Mouse (Mus musculus) 416B (cell line): ENCODE data around the gene Tspan4.

ENCODE experiments used
- DNase-seq: peaks from one replicate; pipeline ENCODE4 v3.0.0; 2011; ENCODE audit warnings: low read depth

Gene Tspan4

DNA sequence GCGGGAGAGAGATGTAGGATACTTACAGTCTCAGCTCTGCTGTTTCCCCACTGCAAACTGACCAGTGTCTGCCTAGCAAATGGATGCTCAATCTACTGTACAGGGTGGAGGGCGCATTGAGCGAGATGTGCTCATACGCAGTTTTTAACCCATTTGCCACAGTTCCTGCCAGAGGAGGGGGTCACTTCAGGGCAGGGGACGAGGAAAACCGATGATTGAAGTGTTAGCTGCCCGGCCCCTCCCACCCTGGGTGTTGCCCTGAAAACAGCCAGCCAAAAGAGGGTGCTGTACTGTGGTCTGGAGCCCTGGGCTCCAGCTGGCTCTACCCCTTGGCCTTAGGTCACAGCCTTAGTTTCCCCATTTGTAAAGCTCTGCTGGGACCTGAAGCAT is 1.9 kb downstream of the Tspan4 start:
- DNase-seq, result peak; percentile 83

DNA sequence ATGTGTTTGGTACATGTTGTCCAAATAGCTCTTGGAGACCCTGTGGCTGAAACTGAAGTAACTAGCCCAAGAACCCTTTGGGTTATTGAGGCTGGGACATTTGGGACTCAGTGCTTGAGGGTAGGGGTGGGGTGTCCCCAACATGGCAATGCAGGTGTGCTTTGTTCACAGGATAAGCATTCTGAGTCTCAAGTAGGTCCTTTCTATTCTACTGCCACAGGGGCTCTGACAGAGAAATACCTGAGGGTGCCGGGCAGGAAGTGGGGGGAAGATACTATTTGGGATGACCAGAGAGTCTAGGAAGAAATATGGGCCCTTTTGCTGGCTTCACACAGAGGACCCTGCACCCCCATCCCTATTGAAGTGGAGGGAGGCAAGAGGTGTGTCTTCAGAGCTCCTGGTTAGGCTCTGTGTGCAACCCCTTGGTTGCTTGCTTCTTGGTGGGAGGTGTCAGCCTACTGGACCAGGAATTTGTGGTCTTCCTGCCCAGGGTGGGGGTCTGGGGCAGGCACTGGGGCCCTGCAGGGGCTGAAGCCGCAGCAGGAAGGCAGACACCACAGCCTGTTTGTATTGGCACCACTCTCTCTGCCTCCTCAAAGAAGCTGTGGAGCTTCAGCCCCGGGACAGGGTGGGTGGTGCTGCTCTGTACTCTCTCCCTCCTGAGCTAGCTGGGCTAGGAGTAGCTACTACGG is 2.7 kb downstream of the Tspan4 start:
- DNase-seq, result peak; percentile 93

DNA sequence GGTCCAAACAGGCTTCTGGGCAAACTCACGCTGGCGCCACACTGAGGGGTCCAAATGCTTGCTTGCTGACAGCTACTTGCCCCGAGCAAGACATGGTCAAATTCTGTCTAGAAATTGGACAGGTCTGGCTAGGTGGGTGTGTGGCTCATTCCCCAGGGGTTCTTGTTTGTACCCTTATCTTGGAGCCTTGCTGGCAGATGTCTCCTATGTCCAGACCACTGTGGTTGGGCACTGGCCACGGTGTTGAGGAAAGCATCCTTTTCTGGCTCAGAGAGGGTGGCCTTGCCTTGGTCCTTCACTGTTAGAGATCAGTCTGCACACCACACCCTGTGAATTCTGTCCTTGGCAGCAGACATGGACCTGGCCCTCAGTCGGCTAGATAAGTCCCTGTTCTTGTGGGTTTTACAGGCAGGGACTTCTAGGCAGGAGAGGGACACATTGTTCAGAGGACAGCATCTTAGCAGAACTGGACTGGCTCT is 3.3 kb downstream of the Tspan4 start:
- peak; percentile 83 for DNase-seq

DNA sequence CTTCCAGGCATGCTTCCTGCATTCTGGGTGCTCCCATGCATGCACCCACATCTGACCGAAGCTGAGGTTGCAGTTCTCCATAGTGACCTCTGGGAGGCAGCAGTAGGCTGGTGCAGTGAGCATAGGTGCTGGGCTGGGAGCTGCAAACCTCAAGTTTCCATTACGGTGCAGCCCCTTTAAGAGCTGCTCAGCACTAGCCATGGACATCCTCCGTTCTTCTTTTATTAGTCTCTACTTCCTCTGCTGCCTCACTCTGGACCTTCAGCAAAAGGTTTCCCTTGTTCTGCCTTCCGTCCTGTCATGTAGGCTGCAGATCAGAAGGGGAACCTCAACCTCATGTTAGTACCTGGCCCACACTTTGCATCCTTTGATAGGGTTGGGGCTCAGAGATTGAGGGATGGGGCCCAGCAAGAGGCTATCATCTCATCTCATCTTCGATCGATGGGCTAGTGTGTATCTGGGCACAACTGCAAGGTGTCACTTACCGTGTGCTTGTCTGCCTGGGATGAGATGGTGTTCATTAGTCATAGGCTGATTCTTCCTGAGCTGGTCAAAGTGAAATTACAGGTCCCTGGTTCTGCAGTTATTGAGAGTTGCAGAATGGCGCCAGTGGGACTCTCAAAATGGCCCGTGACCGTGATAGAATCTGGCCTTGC is 5.9 kb downstream of the Tspan4 start:
- DNase-seq, result peak; percentile 87

DNA sequence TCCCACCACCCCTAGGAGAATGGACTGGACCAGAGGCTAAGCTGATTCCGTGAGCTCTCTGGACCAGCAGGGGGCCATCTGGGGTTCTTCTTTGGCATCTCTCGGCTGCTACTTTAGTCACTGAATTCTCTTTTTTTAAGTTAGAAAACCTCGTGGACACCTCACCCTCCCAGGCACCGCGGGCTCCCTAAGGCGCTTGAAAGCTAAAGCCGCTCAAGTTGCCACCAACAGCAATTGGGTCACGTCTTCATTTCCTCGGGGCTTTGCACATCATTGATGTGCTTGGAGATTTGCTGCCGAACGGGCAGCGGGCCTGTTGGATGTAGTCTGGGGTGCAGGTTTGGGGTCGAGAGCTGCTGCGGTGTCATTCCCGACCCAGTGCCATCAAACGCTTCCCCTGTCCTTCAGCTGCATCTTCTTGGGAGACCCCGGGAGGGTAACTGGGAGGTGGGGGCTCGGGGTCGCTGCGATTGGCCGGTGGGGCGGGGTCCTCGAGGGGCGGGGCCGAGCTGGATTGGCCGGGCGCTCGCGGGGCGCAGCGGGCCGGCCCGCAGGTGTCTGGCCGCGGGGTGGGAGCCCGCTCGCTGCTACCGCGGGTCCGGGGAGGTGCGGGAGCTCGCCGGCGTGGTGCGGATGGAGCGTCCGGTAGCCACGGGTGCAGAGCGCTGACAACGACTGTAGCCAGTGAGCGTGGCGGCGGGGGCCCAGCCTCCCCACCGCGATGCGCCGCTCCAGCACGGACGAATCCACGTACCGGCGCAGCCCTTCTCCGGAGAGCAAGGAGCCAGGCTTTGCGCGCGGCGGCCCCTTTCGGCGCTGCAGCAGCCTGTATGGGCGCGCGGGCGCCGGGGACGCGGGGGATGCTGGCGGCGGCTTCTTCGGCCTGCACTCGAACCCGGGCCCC is 6.7 kb downstream of the Tspan4 start:
- no peak for DNase-seq

DNA sequence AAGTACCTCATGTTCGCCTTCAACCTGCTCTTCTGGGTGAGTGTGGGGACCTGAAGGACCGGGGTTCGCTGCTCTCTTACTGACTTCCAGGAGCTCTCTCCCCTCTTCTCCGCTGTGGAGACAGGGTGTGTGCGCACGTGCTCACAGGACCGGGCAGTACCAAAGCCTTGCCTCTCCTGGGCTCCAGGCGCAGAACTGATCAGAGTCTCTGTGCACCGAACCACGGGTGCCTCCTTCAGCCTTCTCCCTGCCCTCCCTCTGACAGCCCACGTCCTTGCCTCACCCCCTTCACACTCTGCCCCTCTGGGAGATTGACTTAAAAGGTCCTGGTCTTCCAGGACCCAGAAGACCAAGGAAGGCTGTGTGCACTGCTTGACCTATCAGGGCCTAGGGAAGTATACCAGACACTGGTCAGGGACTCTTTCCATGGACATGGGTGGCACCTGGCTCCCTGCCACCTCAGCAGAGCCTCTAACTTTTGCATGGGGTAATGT is 7.5 kb downstream of the Tspan4 start:
- DNase-seq, result no peak

DNA sequence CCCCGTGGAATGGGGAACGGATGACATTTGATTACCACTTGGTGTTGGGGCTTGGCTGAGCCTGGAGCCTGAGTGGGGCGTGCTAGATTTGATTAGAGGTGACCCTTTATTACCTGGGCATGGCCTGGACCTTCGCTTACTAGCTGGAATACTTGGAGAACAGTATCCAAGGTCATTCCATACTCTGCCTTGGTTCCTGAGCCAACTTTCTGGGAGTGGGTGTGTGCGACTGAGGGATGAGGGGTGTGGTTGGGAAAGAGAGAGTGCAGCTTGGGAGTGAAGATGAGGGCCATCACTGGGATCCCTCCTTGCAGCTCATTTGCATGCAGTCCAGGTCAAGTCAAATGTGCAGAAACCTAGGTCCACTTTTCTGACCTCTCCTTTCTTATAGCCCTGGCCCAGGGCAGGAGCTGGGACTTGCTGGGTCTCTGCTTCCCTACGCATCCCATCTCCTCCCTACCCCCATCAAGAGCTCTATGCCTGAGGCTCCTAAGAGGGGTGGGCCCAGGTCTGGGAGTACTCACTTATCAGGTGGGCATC is 8.1 kb downstream of the Tspan4 start:
- no peak for DNase-seq

DNA sequence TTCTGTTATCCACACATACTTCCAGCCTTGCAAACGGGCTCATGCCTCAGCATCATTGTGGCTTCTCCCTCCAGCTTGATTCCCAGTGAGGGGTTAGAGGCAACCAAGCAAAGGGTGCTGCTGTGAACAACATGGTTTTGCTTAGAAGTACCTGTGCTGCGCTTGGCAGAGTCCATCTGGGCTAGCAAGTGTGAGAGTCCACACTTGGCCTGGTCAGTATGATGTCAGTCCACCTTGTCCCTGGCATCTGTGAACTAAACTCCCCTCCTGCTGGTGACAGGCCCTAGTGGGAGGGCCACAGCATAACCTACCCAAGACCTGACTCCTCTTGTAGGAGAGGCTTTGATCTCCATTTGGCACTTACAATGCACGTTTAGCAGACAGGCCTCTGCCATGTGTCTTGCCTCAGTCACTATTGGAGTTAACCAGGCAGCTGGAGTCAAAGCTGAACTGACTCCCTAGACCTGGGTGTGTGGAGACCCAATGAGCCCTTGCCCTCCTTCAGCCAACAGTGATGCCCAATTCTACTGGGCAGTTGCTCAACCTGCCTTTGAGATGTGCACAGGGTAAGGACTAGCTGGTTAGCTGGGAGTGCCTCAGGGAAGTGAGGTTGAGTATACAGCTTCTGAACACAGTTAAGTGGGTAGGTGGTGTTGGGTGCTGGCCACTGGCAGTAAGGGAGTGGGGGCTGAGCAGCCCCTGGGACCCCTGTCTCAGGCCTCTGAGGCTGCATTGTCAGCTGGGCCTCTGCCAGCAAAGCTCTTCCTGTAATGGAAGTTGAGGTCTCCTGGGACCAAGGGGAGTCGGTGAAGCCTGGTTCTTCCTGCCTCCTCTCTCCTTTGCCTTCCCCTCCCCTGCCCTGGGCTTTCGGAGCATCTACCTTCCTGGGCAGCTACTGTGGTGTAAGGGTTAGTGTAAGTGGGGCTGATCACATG is 9.4 kb downstream of the Tspan4 start:
- no peak for DNase-seq

DNA sequence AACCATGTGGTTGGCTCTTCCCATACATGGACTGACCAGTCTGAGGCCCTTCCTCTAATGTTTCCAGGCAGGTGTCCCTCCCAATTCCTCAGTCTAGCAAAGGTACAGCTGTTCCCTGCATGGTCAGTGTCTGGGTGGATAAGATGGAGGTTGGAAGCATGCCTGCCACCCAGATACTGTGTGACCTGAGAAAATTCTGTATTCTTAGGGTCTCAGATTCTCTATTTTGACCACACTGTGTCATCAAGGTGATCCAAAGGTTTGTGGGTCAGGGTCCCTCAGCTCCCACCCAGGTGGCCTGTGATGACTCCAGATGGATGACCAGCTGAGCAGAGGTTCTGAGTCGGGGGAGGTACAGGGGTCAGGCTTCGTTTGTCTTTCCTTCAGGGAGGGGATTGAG is 10.1 kb downstream of the Tspan4 start:
- DNase-seq, result no peak

DNA sequence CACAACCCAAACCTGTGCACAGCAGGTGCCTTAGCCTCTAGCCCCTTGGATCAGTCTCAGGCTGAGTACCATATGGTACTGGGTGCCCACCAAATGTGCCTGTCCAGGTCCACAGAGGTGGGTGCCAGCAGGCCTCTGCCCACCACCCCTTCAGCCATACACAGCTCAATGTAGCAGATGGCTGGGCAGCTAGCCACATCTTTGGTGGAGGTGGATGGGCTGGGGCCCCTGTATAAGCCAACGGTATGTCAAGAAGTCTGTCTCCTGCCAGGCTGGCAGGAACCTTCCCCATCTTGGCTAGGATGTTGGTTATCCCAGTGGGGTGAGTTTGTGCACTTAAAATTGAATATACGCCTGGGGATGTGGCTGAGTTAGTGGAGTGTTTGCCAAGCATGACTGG is 10.6 kb downstream of the Tspan4 start:
- DNase-seq, result no peak

DNA sequence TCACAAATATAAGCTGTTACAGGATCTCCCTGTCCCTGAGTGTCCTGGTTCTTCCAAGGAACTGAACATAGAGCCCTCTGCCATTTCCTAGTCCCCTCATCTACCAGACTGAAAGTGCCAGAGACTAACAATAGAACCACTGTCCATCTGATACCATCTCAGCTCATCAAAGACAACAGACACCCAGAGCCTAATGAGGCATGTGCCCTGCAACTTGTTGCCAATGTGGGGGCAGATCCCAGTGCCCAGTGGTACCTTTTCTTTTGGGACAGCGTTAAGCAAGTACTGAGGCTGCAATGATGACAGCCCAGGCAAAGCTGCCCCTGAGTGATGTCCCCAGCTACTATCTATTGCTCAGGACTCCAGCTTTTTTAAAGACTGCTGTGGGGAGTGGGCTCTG is 11.2 kb downstream of the Tspan4 start:
- DNase-seq, result no peak

DNA sequence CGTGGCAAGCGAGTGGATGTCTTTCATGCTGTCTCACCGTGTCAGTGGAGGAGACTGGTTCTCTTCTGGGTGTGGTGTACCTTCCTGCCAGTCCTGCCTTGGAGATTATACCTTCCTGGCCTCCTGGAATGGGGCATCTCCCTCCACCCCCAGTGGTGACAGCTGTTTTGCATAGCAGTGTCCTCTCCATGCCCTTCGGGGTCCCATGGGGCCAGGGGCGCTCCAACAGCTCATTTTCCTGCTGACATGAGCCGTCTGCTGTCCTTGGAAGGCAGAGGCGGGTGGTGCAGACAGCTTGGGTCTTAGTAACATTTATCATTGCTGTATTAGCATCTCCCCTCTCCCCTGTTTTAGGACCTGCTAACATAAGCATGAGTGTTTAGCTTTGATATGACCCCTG is 12.1 kb downstream of the Tspan4 start:
- DNase-seq, result no peak

DNA sequence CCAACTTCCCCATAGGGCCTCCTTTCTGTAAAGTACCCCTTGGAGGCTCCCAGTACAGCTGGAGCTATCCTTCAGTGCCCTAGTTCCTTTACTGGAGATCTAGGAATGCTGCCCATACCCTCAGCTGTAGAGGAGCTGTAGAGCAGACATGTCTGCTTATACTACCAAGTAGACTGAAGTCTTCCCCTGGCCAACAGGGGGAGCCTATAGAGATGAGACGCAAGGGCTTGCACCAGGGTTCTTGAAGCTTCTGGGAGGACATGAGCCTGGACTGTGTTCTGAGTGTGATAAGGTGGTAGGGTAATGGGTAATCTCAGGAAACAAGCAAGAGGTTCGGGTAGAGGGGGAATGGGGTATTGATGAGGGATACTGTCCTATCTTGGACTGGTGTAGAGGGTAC is 16.1 kb downstream of the Tspan4 start:
- peak; percentile 64 for DNase-seq

DNA sequence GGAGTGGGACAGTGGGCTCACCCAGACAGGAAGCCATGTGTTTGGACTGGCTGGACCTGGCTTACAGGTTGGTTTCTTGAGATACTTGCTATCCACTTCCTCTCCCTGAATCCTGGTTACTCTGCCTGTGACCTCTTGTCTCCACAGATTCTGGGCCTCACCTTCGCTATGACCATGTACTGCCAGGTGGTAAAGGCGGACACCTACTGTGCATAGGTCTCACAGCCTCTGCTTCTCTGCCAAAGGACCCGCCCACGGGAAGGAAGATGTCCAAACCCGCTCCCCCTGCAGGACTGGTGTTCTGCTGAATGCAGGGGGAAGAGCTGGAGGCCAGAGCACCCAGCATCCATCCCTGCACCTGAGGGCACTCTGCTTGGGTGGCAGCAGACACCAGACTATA is 17.7 kb downstream of the Tspan4 start:
- DNase-seq, result no peak

DNA sequence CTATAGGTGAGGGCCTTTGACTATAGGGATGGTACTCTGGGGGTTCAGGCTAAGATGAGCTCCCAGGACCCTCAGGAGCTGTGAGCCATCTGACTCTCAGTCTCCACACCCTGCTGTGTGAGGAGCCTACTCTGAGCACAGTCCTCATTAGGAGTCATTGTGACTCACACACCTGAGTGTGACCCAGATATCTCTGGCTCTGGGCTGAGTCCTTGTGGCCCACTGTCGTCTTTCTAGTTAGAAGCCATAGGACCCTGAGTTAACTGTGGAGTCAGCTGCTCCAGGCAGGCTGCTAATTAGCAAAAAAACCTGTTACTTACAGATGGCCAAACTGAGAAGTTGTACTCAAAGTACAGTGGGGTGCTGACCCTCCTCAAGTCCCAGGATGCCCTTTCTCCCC is 18.7 kb downstream of the Tspan4 start:
- no peak for DNase-seq

DNA sequence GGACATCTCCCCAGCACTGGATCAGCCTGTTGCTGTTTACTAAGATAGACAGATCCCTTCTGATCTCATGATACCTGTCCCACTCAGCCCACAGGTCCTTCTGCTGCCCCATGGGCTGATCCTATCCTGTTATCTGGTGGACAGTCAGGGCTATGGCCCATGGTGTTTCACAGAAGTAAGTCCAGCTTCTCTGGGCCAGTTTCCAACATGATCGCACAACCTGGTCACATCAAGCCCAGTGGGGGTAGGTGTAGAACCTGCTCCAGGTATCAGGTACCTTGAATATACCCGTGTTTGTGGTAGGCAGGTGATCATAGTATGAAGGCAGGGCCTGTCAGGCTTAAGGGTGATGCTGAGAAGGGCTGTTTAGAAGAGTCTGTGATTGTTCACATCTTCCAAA is 20.3 kb downstream of the Tspan4 start:
- no peak for DNase-seq

DNA sequence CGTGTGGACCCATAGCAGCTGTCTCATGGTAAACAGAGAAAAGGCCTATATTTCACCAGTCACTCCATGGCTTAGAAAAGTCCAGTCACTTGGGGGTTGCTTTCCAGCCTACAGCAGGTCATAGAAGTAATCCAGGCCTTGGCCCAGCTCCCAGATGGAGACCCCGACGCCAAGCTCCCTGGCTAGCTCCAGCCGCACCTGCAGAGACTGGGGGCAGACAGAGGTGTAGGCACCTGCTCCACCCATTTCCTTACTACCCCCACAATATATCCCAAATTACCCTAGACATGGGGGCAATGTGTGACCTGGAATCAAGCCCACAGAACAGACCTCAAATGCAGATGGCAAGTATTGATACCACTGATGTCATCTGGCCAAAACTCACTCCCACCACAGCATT is 20.9 kb downstream of the Tspan4 start:
- DNase-seq, result no peak

DNA sequence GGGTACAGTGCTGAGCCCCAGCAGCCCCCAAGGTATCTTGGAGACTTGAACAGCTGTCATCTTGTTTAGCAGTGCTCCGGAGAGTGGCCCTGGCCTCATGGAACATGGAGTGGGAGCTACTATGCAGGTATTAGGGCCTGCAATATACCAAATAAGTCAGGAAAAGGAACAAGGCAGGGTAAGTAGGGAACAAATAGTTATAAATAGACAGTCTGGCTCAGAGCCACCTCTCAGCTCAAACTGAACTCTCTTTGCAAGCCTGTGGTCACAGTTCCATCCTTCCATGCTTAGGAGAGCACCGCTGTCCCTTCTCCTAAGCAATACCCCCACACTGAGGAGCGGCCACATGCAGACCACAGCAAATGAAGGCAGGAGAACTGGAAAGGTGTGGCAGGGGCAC is 22.6 kb downstream of the Tspan4 start:
- DNase-seq, result no peak

DNA sequence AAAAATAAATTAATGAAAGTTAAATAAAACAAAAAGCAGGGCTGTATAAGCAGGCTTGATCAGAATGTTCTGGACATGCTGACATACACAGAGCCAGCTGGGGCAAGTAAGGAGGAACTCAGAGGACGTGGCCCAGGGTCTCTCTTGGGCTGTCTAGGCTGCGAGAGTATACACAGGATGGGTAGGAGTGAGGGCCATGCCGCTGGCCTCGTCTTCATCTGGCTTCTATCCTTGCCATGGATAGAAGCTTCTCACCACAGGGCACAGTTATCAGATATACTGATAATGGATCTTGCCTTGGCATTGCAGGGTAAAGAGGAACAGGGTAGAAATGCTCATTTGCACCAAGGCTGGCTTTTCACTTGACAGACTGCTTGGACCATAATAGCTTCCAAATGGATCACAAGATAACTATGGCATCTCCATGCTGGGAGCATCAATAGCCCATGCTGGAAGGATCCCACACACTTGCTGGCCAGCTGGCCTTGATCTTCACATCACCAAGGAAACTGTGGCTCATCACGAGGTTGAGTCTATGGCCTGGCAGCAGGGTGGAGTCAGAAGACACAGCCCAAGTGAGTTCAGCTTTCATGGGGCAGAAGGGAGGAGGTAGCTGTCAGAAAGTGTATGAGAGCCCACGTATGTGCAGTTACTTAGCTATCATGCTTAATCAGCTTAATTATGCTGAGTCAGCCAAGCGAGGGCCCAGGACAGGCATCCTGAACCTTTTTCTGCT is 26.9 kb downstream of the Tspan4 start:
- no peak for DNase-seq

DNA sequence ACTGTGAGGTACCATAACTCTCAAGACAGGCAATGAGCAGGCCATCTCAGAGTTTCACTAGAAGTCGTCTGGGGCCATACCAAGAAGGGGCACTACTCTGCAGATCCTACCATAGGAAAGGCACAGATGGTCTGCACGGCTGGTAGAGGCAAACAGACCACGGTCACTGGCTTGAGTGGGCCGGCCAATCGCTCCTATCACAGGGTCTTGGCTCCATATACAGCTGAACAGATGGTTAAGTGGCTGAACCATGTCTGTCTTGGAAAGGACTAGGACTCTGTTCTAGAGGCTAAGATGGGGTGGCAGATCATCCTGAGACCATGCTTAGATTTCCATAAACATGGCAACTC is 27.5 kb downstream of the Tspan4 start:
- no peak for DNase-seq

DNA sequence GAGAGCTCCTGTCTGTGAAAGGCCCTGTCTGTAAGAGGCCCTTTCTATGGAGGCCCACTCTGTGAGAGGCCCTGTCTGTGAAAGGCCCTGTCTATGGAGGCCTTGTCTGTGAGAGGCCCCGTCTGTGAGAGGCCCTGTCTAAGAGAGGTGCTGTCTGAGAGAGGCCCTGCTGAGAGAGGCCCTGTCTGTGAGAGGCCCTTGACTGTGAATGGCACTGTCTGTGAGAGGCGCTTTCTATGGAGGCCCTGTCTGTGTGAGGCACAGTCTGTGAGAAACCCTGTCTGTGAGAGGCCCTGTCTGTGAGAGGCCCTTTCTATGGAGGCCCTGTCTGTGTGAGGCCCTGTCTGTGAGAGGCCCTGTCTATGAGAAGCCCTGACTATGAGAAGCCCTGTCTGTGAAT is 31.2 kb downstream of the Tspan4 start:
- DNase-seq, result no peak
